Mouse (Mus musculus) lung, adult 2 months (tissue): Measurements from ENCODE around the gene Sult1e1.

ENCODE experiments used
- CTCF ChIP-seq: fragments of 200-500 bp; IDR thresholded peaks from 2 replicates; pipeline ENCODE4 v1.5.1; 2011; ENCODE audit warnings: mild to moderate bottlenecking, low read length, control low read depth; ENCODE audit not compliant: insufficient read depth
- POLR2A ChIP-seq: fragments of 200-500 bp; IDR thresholded peaks from 2 replicates; pipeline ENCODE4 v1.6.1; 2011; ENCODE audit warnings: low read depth, mild to moderate bottlenecking, control low read depth, low read length, borderline replicate concordance; ENCODE audit errors: extremely low read depth

DNA sequence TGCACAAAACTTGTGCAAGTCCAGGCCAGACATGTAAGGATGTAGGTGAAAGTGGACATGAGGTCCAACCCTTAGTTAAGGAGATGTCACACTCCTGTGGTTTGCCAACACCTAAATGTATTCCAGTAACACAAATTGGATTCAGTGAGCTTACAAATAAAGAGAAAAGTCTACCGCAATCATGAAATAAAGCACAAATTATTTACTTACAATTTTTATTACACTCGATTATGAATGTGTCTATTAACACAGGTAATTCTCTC is 23.7 kb upstream of the Sult1e1 start:
- TF ChIP-seq POLR2A (no peak), CTCF (no peak)
